Mouse (Mus musculus) midbrain, postnatal 0 days (tissue): ENCODE data around the gene Gpr108. TPM values are rescaled to one million over a fixed set of nuclear protein-coding genes. Genes with fewer than 3 reads are reported as not detected.
A peak's percentile ranks its signal among the peaks of the same experiment; 100 is the strongest.

Experiments used
- ATAC-seq: fragments of 200-750 bp; cut with Nextera tagmentation; 2 replicates; pipeline ENCODE4 v1.8.0; 2017; ENCODE audit warnings: moderate number of reproducible peaks, mild to moderate bottlenecking, moderate TSS enrichment, moderate library complexity; ENCODE audit not compliant: low FRiP score
- DNase-seq: peaks from one replicate; pipeline ENCODE4 v3.0.0-alpha.2; 2015; ENCODE audit warnings: low spot score
- H3K27ac ChIP-seq: fragments of 300-500 bp; sonication (generic); 2 replicates; pipeline ENCODE4 v1.5.1; 2014; ENCODE audit warnings: low read depth, mild to moderate bottlenecking, low read length, mixed read lengths
- H3K27me3 ChIP-seq: fragments of 300-500 bp; sonication (generic); 2 replicates; pipeline ENCODE4 v1.6.1; 2014; ENCODE audit warnings: low read length, control low read depth, mixed read lengths; ENCODE audit not compliant: insufficient read depth
- H3K36me3 ChIP-seq: fragments of 300-500 bp; sonication (generic); 2 replicates; pipeline ENCODE4 v1.6.1; 2014; ENCODE audit warnings: low read length, control low read depth, mixed read lengths; ENCODE audit not compliant: insufficient read depth
- H3K4me1 ChIP-seq: fragments of 300-500 bp; sonication (generic); 2 replicates; pipeline ENCODE4 v1.6.1; 2014; ENCODE audit warnings: mild to moderate bottlenecking, control low read depth, antibody characterized with exemption, low read length, mixed read lengths; ENCODE audit not compliant: insufficient read depth
- H3K4me2 ChIP-seq: fragments of 300-500 bp; sonication (generic); 2 replicates; pipeline ENCODE4 v1.6.1; 2014; ENCODE audit warnings: low read depth, mild to moderate bottlenecking, low read length, mixed read lengths; ENCODE audit not compliant: poor library complexity, severe bottlenecking
- H3K4me3 ChIP-seq: fragments of 300-500 bp; sonication (generic); 2 replicates; pipeline ENCODE4 v1.5.1; 2014; ENCODE audit warnings: low read depth, mild to moderate bottlenecking, low read length, moderate library complexity
- H3K9ac ChIP-seq: fragments of 300-500 bp; sonication (generic); replicated peaks from 2 replicates; pipeline ENCODE4 v1.6.1; 2014; ENCODE audit warnings: mild to moderate bottlenecking, low read length, moderate library complexity, mixed read lengths; ENCODE audit not compliant: poor library complexity, severe bottlenecking
- H3K9me3 ChIP-seq: fragments of 300-500 bp; sonication (generic); 2 replicates; pipeline ENCODE4 v1.6.1; 2016; ENCODE audit warnings: low read length, control low read depth
- CTCF ChIP-seq: IDR thresholded peaks from 2 replicates; pipeline ENCODE4 v1.5.1; 2016; ENCODE audit warnings: antibody characterized with exemption, mild to moderate bottlenecking
- WGBS: fragments of 180-500 bp; shearing (Covaris S2); extraction: QIAGEN DNeasy Blood & Tissue Kit; methylation state at CpG from one replicate; pipeline ENCODE4 v1.1.7; 2014; 5-methylcytosine and 5-hydroxymethylcytosine counted together
- polyA plus RNA-seq: library from polyadenylated mRNA; unstranded; fragments of >200 nt; fragmentation: Nextera tagmentation; extraction: Ambion mirVana; gene quantifications from 2 replicates; pipeline ENCODE4 v1.2.1, GENCODE M21; 2015
- total RNA-seq: library from RNA; depleted of rRNA; stranded (reverse); fragments of >200 nt; gene quantifications from 2 replicates; pipeline ENCODE4 v1.2.3, GENCODE M21; 2014

The Gpr108 gene
- total and polyA plus RNA-seq, 2 experiments from 2014 or later: 19.2 to 23.1 TPM

GRCm38 (mm10) chr17:57267556-57268126, 19.4 kb upstream of the Gpr108 start:
- ATAC-seq: no peak
- no peak overlapping the region for H3K9ac ChIP-seq
- 0 out of 2 replicates have a peak, but pooled peaks cover 1% of the 10 kb centered on the region for H3K27me3 ChIP-seq
- H3K36me3 ChIP-seq: no peaks in the 10 kb centered on the region
- no peak overlapping the region for H3K4me3 ChIP-seq
- no peak for DNase-seq
- 87% methylated on average over 6 of the region's 6 CpGs for WGBS
- TF ChIP-seq CTCF: no peak
- H3K9me3 ChIP-seq: no peaks in the 10 kb centered on the region
- peaks cover 3% of the 10 kb centered on the region; the same call in 1 of the 2 replicates for H3K4me1 ChIP-seq
- no peak overlapping the region for H3K27ac ChIP-seq
- H3K4me2 ChIP-seq: no peak overlapping the region

DNA sequence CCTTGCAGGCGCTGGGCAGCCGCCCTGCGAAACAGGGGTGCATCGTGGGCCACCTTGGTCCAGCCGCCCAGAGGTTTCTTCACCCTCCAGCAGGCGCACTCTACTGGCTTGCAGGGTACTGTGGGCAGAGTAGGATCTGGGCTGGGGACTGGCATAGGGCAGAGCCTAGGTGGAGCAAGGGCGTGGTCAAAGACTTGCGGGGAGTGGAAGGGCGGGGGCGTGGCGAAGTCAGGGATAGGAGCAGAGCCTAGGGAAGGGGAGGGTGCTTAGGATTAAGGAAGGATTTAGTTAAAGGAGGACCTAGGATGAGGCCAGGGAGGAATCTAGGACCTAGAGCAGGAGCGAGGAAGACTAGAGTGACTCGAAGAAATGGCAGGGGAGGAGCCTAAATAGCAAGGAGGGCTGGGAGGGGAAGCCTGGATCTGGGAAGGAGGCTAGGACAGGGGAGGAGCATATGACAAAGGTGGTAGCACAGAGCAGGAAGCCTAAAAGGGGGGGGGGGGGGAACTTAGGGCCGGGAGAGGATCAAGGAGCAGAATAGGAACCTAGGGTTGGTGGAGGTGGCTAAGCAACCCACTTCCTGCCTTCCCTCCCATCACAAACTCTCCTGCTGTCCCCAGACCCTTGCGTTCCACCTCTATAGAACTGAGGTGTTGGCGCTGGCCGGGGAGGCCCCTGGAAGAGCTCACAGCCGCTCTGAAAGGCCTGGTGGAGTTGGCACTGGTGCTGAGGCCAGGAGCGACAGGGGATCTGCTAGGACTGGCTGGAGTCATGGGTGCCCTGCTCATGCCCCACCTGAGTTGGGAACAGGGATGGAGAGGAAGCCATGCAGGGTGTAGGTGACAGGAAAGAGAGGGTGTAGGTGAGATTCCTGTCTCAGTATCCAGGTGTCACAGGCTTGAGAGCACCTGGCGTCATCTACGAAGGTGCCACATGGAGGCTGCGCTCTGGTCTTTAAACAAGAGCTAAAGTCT, 17.0 kb upstream of the Gpr108 start:
- H3K9me3 ChIP-seq: no peaks in the 10 kb centered on the region
- H3K27me3 ChIP-seq: no peaks in the 10 kb centered on the region
- no peak overlapping the region for H3K27ac ChIP-seq
- 0 out of 2 replicates have a peak, but pooled peaks have one; percentile 2 for TF ChIP-seq CTCF
- WGBS: 29% methylated on average over 21 of the region's 22 CpGs
- ATAC-seq (no peak), DNase-seq (no peak)
- H3K36me3 ChIP-seq: no peaks in the 10 kb centered on the region
- H3K9ac ChIP-seq: no peak overlapping the region
- no peak overlapping the region for H3K4me3 ChIP-seq
- H3K4me2 ChIP-seq: no peak overlapping the region
- peaks cover 3% of the 10 kb centered on the region; the same call in 1 of the 2 replicates for H3K4me1 ChIP-seq

DNA sequence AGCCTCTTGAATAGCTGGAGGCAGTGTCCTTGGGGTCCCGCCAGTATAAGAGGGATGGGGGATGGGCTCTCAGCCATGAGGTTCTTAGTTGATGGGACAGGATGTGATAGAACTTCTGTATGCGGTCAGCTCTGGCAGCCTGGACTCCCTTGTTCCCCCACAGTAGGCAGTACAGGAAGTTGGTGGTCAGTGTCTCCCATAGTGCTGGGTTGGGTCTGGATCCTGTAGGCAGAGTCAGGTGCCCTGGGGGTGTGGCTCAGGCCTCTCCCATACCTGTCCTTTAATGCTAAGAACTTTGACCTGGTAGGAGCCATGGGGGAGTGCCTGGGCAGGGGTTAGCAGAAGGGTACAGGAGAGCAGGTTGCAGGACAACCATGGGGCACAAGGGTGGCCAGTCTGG, 15.9 kb upstream of the Gpr108 start:
- Histone ChIP-seq H3K4me2 (no peak overlapping the region), H3K4me3 (no peak overlapping the region), H3K36me3 (no peaks in the 10 kb centered on the region), H3K27me3 (no peaks in the 10 kb centered on the region), H3K9me3 (no peaks in the 10 kb centered on the region), H3K9ac (no peak overlapping the region), H3K4me1 (peaks cover 3% of the 10 kb centered on the region; the same call in 1 of the 2 replicates), H3K27ac (no peak overlapping the region)
- TF ChIP-seq CTCF: no peak
- ATAC-seq (no peak), DNase-seq (no peak)
- WGBS: 75% methylated on average over 2 of the region's 2 CpGs

DNA sequence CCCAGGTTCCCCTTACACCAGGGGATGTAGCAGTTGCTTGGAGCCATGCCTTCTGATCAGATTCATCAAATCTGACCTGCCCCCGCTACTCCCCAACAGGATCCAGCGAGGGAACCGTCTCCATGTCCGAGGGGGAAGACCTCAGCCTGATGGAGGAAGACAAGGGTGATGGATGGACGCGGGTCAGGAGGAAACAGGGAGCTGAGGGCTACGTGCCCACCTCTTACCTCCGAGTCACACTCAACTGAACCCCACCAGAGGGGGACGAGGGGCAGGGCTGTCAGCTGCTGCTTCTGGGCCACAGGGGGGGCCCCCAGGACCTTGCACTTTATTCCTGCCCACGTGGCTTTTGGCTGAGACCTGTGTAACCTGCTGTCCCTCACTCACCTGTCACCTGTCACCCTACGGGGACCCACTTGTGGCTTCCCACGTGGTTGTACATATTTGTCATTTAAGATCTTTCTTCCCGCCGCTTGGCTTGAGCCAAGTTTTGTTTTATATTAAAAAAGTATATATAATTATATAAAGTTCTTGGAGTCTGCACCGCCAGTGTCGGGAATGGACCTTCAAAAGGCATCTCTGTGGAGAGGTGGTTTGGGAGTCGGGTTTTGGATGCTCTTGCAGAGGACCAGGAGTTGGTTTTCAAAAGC, 14.8 kb upstream of the Gpr108 start:
- no peak for DNase-seq

GRCm38 (mm10) chr17:57261796-57262195, 13.6 kb upstream of the Gpr108 start:
- Histone ChIP-seq H3K4me3 (no peak overlapping the region), H3K9me3 (no peaks in the 10 kb centered on the region), H3K27ac (no peak overlapping the region), H3K9ac (no peak overlapping the region), H3K27me3 (no peaks in the 10 kb centered on the region), H3K4me2 (no peak overlapping the region), H3K4me1 (peaks cover 3% of the 10 kb centered on the region; the same call in 1 of the 2 replicates), H3K36me3 (no peaks in the 10 kb centered on the region)
- ATAC-seq (no peak), DNase-seq (no peak)
- no peak for TF ChIP-seq CTCF
- WGBS: 40% methylated on average over 1 of the region's 1 CpGs

More for the DNA sequence above, 14.8 kb upstream of the Gpr108 start:
- WGBS: 94% methylated on average over 17 of the region's 17 CpGs
- Histone ChIP-seq H3K9ac (no peak overlapping the region), H3K4me2 (no peak overlapping the region), H3K4me3 (no peak overlapping the region), H3K4me1 (peaks cover 3% of the 10 kb centered on the region; the same call in 1 of the 2 replicates), H3K27me3 (no peaks in the 10 kb centered on the region), H3K27ac (no peak overlapping the region), H3K36me3 (no peaks in the 10 kb centered on the region), H3K9me3 (no peaks in the 10 kb centered on the region)
- ATAC-seq: no peak
- TF ChIP-seq CTCF: no peak
